Mouse (Mus musculus) hindbrain, embryonic 14.5 days (tissue): ENCODE data around the gene Atp8b4. TPM values are rescaled to one million over a fixed set of nuclear protein-coding genes. Genes with fewer than 3 reads are reported as not detected.

ENCODE experiments used
- ATAC-seq: fragments of 200-750 bp; cut with Nextera tagmentation; 2 replicates; pipeline ENCODE4 v1.8.0; 2017; ENCODE audit warnings: moderate number of reproducible peaks, mild to moderate bottlenecking, moderate TSS enrichment, moderate library complexity; ENCODE audit not compliant: low FRiP score
- DNase-seq: peaks from one replicate; pipeline ENCODE4 v3.0.0-alpha.2; 2015; ENCODE audit warnings: low spot score
- H3K27ac ChIP-seq: fragments of 300-500 bp; sonication (generic); 2 replicates; pipeline ENCODE4 v1.5.1; 2014; ENCODE audit warnings: mild to moderate bottlenecking, moderate library complexity
- H3K27me3 ChIP-seq: fragments of 300-500 bp; sonication (generic); 2 replicates; pipeline ENCODE4 v1.6.1; 2014; ENCODE audit warnings: mild to moderate bottlenecking, low read length, mixed read lengths; ENCODE audit not compliant: control insufficient read depth, insufficient read depth
- H3K36me3 ChIP-seq: fragments of 300-500 bp; sonication (generic); replicated peaks from 2 replicates; pipeline ENCODE4 v1.6.1; 2014; ENCODE audit not compliant: control insufficient read depth, insufficient read depth
- H3K4me1 ChIP-seq: fragments of 300-500 bp; sonication (generic); replicated peaks from 2 replicates; pipeline ENCODE4 v1.6.1; 2014; ENCODE audit warnings: antibody characterized with exemption, low read length, mixed read lengths; ENCODE audit not compliant: control insufficient read depth, insufficient read depth
- H3K4me2 ChIP-seq: fragments of 300-500 bp; sonication (generic); replicated peaks from 2 replicates; pipeline ENCODE4 v1.6.1; 2014; ENCODE audit warnings: mild to moderate bottlenecking, moderate library complexity
- H3K4me3 ChIP-seq: fragments of 300-500 bp; sonication (generic); replicated peaks from 2 replicates; pipeline ENCODE4 v1.5.1; 2014; ENCODE audit warnings: mild to moderate bottlenecking, low read length
- H3K9ac ChIP-seq: fragments of 300-500 bp; sonication (generic); 2 replicates; pipeline ENCODE4 v1.6.1; 2014
- H3K9me3 ChIP-seq: fragments of 300-500 bp; sonication (generic); 2 replicates; pipeline ENCODE4 v1.6.1; 2016; ENCODE audit warnings: low read length; ENCODE audit not compliant: control insufficient read depth
- WGBS: fragments of 180-500 bp; shearing (Covaris S2); extraction: QIAGEN DNeasy Blood & Tissue Kit; methylation state at CpG from one replicate; pipeline ENCODE4 v1.1.7; 2014; 5-methylcytosine and 5-hydroxymethylcytosine counted together
- polyA plus RNA-seq: library from polyadenylated mRNA; unstranded; fragments of >200 nt; fragmentation: Nextera tagmentation; extraction: Ambion mirVana; gene quantifications from 2 replicates; pipeline ENCODE4 v1.2.1, GENCODE M21; 2014

Atp8b4 gene
- polyA plus RNA-seq, 1 experiment from 2014 or later: 0.08 TPM

DNA sequence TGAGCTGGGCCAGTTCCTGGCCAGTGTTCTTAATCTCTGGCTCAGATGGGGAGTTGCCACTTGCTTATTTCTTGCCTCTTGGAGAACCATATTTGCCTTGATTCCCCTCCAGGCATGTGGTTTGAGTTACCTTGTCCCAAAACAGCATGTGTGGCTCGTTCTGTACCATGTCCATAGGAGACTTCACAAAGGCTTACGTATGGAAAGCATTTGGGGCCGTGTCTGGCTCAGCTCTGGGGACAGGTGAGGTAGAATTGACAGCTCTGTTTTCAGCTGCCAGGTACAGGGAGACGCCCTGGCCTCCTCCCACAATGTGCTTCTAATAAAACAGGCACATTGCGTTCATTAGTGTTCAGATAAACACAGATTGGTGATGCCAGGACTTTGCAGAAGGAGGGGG, 195.9 kb downstream of the Atp8b4 start:
- no peaks in the 10 kb centered on the region for H3K27me3 ChIP-seq
- no peaks in the 10 kb centered on the region for H3K36me3 ChIP-seq
- ATAC-seq: no peak
- H3K9me3 ChIP-seq: no peaks in the 10 kb centered on the region
- WGBS: 84% methylated on average over 5 of the region's 5 CpGs
- no peak for DNase-seq
- H3K4me2 ChIP-seq: no peak overlapping the region
- H3K27ac ChIP-seq: no peak overlapping the region
- no peaks in the 10 kb centered on the region for H3K4me1 ChIP-seq
- H3K9ac ChIP-seq: no peak overlapping the region
- no peak overlapping the region for H3K4me3 ChIP-seq

DNA sequence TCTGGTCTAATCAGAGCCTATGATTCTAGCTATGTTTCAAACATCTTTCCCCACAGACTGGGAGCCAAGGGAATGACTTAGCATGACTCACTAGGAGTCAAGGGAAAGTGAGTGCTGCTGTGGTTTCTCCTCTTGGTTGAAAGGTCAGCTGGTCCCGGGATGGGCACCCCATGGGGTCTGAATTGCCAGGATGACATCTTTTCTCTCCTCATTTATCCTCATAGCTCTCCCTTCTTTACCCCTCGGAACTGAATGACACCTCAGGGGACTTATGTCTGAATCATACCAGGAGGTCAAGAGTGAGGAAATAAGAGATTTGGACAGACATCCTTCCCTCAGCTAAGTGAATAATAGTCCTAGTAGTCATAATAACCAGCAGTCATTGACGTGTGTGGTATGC, 197.2 kb downstream of the Atp8b4 start:
- 46% methylated on average over 3 of the region's 3 CpGs for WGBS
- no peaks in the 10 kb centered on the region for H3K4me1 ChIP-seq
- no peaks in the 10 kb centered on the region for H3K27me3 ChIP-seq
- no peak overlapping the region for H3K27ac ChIP-seq
- DNase-seq (no peak), ATAC-seq (no peak)
- H3K4me2 ChIP-seq: no peak overlapping the region
- no peak overlapping the region for H3K4me3 ChIP-seq
- H3K9me3 ChIP-seq: no peaks in the 10 kb centered on the region
- no peaks in the 10 kb centered on the region for H3K36me3 ChIP-seq
- H3K9ac ChIP-seq: no peak overlapping the region

DNA sequence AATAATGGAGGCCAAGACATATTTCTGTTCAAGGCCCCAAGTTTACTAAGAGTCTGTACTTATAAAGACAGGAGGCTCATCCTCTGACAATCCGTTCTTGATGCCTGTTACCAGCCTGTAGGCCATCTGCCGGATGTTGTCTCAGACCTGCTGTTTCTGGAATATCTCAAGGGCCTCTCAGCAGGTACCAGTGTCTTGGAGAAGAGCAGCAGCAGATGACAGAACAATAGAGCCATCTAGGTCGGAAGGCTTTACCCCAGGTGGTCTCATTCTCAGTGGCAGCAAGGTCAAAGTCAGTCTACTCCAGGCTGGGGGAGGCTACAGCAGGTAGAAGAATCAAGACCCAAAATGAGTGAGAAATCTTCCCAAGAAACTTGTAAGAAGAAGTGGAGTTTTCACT, 198.1 kb downstream of the Atp8b4 start:
- WGBS: 42% methylated on average over 3 of the region's 3 CpGs

DNA sequence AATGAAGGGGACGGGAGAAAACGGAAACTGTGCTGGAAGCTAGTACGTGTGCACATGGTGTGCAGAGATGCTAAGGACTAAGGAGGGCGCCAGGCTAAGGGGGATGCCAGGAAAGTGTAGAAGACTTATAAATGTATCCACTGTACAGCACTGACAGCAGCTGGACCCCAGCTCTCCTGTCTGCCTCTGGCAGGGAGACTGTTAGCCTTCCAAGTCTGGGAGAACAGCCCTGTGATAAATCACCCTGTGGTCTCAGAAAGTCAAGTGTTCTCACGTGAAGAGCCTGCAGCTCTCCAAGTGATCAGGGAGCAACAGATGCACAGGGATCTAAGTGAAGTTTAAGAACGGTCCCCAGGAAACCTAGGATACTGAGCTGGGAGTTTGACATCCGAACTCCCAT, 209.8 kb downstream of the Atp8b4 start:
- Histone ChIP-seq H3K4me2 (no peak overlapping the region), H3K27ac (no peak overlapping the region), H3K4me1 (no peaks in the 10 kb centered on the region), H3K9me3 (no peaks in the 10 kb centered on the region), H3K9ac (no peak overlapping the region), H3K36me3 (no peaks in the 10 kb centered on the region), H3K4me3 (no peak overlapping the region), H3K27me3 (no peaks in the 10 kb centered on the region)
- WGBS: 89% methylated on average over 7 of the region's 7 CpGs
- DNase-seq: no peak
- ATAC-seq: no peak

More for the DNA sequence above, 198.1 kb downstream of the Atp8b4 start:
- no peak overlapping the region for H3K27ac ChIP-seq
- no peaks in the 10 kb centered on the region for H3K36me3 ChIP-seq
- no peaks in the 10 kb centered on the region for H3K27me3 ChIP-seq
- no peak overlapping the region for H3K9ac ChIP-seq
- ATAC-seq (no peak), DNase-seq (no peak)
- H3K9me3 ChIP-seq: no peaks in the 10 kb centered on the region
- no peak overlapping the region for H3K4me2 ChIP-seq
- H3K4me3 ChIP-seq: no peak overlapping the region
- no peaks in the 10 kb centered on the region for H3K4me1 ChIP-seq

DNA sequence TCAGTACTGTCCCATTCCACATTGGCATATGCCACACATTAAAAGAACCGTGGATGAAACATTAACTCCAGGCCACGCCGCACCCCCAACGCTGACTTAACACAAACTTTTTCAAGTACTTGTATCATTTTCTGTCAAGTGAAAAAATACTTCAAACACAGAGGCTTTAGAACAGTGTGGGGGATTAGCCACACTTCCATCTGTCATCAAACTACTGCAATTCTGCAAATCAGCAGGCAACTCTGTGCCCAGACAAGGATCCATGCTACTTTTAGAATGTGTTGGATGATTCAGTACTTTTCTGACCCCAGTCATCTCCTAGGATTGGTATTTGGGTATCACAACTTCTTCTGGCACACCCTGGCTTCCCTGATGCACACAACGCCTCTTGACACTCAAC, 212.5 kb downstream of the Atp8b4 start:
- WGBS: 96% methylated on average over 5 of the region's 5 CpGs

DNA sequence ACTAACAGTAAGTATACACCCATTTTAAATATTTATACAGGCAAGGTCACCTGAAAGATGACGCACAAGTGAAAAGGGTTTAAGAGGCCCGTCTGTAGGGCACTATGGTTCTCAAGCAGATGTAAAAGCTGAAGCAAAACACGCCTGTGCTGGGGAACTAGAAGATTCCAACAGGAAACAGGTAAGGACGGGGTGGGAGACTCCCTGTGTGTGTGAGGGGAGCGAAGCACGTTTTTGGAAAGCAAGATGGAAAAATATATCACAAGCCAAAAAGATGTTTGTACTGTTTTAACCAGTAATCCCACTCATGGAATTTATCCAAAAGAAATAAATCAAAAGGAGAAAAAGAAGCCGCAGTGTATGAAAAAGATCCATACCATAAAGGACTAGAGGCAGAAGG, 214.1 kb downstream of the Atp8b4 start:
- Histone ChIP-seq H3K9ac (no peak overlapping the region), H3K4me3 (no peak overlapping the region), H3K4me2 (no peak overlapping the region), H3K27ac (no peak overlapping the region), H3K9me3 (no peaks in the 10 kb centered on the region), H3K4me1 (no peaks in the 10 kb centered on the region), H3K36me3 (no peaks in the 10 kb centered on the region), H3K27me3 (no peaks in the 10 kb centered on the region)
- ATAC-seq (no peak), DNase-seq (no peak)
- 83% methylated on average over 7 of the region's 7 CpGs for WGBS

More for the DNA sequence above, 212.5 kb downstream of the Atp8b4 start:
- Histone ChIP-seq H3K27me3 (no peaks in the 10 kb centered on the region), H3K4me2 (no peak overlapping the region), H3K9me3 (no peaks in the 10 kb centered on the region), H3K4me1 (no peaks in the 10 kb centered on the region), H3K9ac (no peak overlapping the region), H3K27ac (no peak overlapping the region), H3K4me3 (no peak overlapping the region), H3K36me3 (no peaks in the 10 kb centered on the region)
- ATAC-seq: no peak
- DNase-seq: no peak

DNA sequence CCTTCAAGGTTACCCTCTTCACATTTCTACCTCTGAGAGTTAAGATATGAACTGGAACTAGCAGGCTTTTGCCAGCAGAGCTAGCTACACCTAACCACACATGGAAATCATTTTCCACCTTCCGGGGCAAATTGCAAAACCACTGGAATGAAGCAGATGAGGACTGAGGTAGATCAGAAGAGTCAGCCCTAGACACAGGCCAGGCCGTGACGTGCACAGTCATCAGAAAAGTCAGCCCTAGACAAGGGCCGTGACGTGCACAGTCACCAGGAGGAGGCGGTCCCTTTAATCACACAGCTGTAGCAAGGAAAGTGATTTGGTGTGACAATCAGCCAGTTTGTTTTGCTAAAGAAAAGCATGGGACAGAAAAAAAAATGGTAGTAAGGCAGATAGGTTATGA, 216.4 kb downstream of the Atp8b4 start:
- H3K36me3 ChIP-seq: no peaks in the 10 kb centered on the region
- no peaks in the 10 kb centered on the region for H3K4me1 ChIP-seq
- no peak overlapping the region for H3K9ac ChIP-seq
- WGBS: 83% methylated on average over 6 of the region's 6 CpGs
- H3K4me3 ChIP-seq: no peak overlapping the region
- no peaks in the 10 kb centered on the region for H3K9me3 ChIP-seq
- ATAC-seq (no peak), DNase-seq (no peak)
- no peak overlapping the region for H3K27ac ChIP-seq
- H3K27me3 ChIP-seq: no peaks in the 10 kb centered on the region
- H3K4me2 ChIP-seq: no peak overlapping the region

DNA sequence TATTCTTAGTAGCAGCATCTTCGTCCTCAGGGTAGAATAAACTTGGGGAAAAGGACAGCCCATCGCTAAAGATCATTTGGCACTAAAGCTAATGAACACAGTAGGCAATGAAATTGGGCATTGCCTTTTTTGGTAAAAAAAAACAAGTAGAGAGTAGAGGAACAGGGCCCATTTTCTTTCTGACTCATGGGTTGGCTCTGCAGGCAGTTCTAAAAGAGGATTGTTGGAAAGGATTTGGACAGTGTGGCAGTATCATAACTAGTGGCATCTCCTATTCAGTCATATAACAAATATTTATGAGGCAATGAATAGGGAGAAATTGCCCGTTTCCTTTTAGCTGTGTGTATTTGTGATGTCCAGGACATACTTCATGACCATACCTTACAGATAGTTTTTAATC, 217.4 kb downstream of the Atp8b4 start:
- ATAC-seq: no peak
- H3K36me3 ChIP-seq: no peaks in the 10 kb centered on the region
- no peak overlapping the region for H3K4me2 ChIP-seq
- WGBS: 80% methylated on average over 3 of the region's 3 CpGs
- no peak overlapping the region for H3K9ac ChIP-seq
- no peak overlapping the region for H3K4me3 ChIP-seq
- no peak overlapping the region for H3K27ac ChIP-seq
- no peaks in the 10 kb centered on the region for H3K4me1 ChIP-seq
- DNase-seq: no peak
- H3K9me3 ChIP-seq: no peaks in the 10 kb centered on the region
- no peaks in the 10 kb centered on the region for H3K27me3 ChIP-seq

DNA sequence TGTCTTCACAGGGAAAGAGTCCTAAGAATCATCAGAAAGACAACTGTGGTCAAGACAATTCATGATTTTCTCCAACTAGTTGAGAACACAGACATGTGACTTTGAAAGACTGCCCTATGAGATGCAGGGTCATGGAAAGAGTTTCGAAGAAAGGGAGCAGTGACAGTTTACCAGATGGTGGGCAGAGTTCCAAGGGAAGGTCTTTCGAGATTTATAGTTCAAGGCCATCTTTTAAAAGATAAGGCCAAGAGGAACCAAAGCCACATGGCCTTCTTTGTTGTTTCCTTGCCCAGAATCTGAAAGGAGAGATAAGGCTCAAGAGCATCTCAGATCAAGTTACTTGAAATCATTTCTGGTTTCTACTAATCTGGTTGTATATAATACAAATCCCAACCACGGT, 225.0 kb downstream of the Atp8b4 start:
- no peaks in the 10 kb centered on the region for H3K36me3 ChIP-seq
- WGBS: 92% methylated on average over 3 of the region's 3 CpGs
- H3K4me3 ChIP-seq: no peak overlapping the region
- H3K4me1 ChIP-seq: no peaks in the 10 kb centered on the region
- H3K9me3 ChIP-seq: no peaks in the 10 kb centered on the region
- no peak overlapping the region for H3K27ac ChIP-seq
- no peak overlapping the region for H3K9ac ChIP-seq
- DNase-seq (no peak), ATAC-seq (no peak)
- no peaks in the 10 kb centered on the region for H3K27me3 ChIP-seq
- no peak overlapping the region for H3K4me2 ChIP-seq

DNA sequence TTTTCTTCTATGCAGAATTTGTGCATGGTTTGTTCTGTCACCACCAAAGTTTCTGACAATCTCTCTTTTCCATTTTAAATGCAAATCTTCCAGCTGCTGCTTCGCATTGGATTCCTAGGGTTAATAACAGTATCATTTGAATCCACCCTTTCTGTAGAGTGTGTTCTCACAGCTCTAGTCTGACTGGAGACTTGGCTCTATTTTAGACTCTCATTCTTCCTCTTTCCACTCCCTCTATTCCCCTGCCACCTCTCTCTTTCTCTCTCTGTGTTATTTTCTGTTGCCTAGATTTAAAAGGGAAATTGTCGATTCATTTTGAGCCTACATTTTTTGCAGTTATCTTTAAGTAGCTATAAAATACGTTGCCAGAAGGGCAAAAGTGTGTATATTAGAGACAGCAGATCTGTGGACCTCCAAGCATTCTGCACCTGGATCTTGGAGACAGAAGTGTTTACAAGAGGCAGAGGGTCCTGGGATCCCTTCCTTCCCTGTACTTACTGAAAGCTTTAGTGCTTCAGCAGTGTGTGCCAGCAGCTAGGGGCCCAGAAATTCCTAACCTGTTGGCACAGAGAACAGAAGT, 225.6 kb downstream of the Atp8b4 start:
- Histone ChIP-seq H3K4me2 (no peak overlapping the region), H3K36me3 (no peaks in the 10 kb centered on the region), H3K27me3 (no peaks in the 10 kb centered on the region), H3K27ac (no peak overlapping the region), H3K4me1 (no peaks in the 10 kb centered on the region), H3K9me3 (no peaks in the 10 kb centered on the region), H3K9ac (no peak overlapping the region), H3K4me3 (no peak overlapping the region)
- 84% methylated on average over 3 of the region's 3 CpGs for WGBS
- DNase-seq: no peak
- ATAC-seq: no peak
